Mouse (Mus musculus) neural tube, postnatal 0 days (tissue): ENCODE results near the gene Nupr1. TPM values are rescaled to one million over a fixed set of nuclear protein-coding genes. Genes with fewer than 3 reads are reported as not detected.

Experiments
- microRNA-seq: library from miRNA; unstranded; fragments of <30 nt; microRNA quantifications from one replicate; pipeline ENCODE4, GENCODE M21; 2016
- polyA plus RNA-seq: library from polyadenylated mRNA; unstranded; fragments of >200 nt; fragmentation: Nextera tagmentation; extraction: Ambion mirVana; gene quantifications from 2 replicates; pipeline ENCODE4 v1.2.1, GENCODE M21; 2015

Gene Nupr1
- 22.9 and 33.6 TPM in 2 replicates for polyA plus RNA-seq

DNA sequence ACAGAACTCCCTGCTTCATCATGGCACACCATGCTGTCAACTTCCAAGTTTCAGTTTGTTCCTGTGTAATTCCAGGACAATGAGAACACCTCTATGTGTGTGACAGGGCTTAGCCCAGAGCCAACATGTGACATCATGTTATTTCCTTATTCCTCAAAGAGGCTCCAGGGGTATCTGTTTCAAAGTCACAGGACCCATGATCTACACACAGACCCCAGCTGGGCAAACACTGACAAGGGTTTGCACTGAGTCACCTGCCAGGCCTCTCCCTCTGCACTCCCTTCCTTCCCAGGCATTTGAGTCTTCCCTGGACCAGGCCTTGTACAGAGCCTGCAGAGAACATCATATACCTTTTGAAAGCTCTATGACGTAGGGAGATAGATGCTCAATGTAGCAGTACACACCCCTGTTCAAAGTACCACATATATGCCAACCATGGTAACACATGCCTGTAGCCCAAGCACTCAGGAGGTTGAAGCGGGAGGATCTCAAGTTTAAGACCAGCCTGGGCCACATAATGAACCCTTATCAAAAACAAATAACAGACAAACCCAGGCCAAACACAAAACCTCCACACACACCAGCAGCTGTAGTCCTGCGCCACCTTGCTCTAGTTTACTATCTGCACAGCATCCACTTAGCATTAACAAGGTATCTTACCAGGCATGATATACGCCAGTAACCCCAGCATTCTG lies at the start of gene Nupr1:
TSS of gene Nupr1 (minus strand) at position 38 of the 695 bp plus-strand sequence.

GRCm38 (mm10) chr7:126676207-126676606 lies 45.5 kb upstream of the Nupr1 start, which contains the start of gene Sult1a1:
Gene Sult1a1, minus strand, starts transcription at chr7:126676432.

DNA sequence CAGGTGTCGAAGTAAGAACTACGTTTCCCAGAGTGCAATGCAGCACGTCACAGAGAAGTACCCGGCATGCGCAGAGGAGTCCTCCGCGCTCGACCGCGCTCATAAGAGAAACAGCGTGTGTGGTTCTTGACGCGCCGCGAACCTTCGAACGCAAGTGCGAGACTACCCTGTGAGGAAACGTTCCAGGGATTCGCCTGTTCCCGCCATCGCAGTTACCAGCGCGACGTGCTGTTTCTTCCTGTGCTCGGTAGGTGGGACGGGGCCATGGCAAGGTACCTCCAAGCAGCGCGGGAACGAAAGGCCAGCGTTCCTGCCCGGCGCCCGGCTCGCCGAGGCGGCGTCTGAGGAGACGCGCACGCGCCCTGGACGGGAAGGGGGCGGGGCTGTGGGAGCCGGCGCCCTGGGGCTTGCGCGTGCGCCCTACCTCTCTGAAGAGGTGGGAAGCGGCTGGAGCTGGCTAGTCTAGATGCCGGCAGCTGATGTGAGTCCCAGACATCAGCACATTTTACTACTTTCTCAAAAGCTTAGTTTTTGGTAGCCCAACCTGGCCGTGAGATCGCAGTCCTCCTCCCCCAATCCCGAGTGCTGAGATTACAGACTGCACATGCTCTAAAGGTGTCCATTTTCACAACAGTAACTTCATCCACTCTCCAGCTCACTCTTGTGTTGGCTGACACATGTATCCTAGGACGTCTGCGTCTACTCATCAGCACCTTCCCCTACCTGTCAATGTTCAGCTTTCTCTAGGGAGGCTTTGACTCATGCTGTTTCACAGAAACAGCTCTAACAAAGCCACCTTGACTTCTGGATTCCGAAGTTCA lies 18.8 kb upstream of the Nupr1 start, which contains the start of gene Sgf29:
TSS of gene Sgf29 (plus strand) at position 79 of the 821 bp plus-strand sequence.

DNA sequence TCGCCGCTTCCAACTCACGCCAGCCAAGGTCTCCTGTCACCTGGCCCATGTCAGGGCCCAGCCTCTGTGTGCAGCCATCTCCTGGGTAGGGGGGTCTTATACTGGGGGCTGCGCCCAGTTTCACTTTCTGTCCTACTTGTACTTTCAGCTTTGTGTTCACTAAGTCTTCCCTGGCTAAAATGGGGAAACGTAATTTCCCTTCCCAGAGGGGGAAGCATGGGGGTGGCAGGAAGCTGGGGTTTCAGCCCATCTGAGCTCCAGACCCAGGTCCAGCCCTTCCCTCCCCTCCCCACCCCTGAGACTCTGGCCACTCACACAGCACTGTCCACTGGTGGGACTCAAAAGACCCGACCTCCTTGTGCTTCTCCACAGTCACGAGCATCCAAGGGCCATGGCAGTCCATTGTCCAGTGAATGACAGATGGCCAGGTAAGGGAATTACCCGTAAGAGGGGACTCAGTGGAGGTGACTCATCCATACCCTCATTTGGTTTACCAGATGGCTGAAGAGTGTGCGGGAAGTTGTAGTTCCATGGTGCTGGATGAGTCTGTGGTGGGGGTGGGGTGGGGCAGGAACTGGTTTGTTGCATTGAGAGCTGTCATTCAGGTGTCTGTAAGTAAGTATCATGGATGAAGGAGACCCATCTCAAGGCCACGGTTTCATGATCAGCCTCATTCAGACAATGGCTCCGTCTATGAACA lies 35.6 kb downstream of the Nupr1 start, which contains the start of gene Il27:
TSS of gene Il27 (minus strand) at position 80 of the 700 bp plus-strand sequence.

DNA sequence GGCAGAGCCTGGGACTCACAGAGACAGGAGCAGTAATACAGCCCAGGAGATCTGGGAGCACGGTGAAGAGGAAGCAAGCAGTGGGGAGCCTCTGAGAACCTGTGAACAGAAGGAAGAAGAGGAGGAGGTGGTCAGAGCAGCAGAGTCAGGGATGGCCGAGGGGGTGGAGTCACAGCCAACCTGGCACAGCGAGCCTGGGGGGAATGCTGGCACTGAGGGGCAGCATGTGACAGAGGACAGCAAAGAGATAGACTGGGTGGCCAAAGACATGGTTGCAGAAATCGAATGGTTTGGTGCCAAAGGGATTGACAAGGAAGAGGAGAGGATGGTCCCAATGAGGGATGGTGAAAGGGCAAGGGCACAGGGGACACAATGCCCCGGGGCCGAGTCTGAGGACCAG lies 44.9 kb downstream of the Nupr1 start, which contains the start of gene Cln3:
TSS of gene Cln3 (minus strand) at position 101 of the 400 bp plus-strand sequence.

GRCm38 (mm10) chr7:126584506-126584977 lies 46.1 kb downstream of the Nupr1 start, which contains the start of gene Apobr:
Gene Apobr, plus strand, starts transcription at chr7:126584942.

Small RNA genes within 50 kb of the gene (microRNA-seq; reads per million reads assigned to microRNA genes)
- 1.2 reads per million for gene Mir7059

Other genes with a start within 250 kb of the Nupr1 start
- gene Nfatc2ip, start 234.1 kb downstream of the Nupr1 start, polyA plus RNA-seq, result 1.9 and 3.2 TPM in 2 replicates
- gene Cd19, start 216.0 kb downstream of the Nupr1 start, polyA plus RNA-seq, result 0.09 TPM in 1 of 2 replicates, not detected in the other
- 21.2 and 21.6 TPM in 2 replicates for gene Rabep2, start 202.1 kb downstream of the Nupr1 start, polyA plus RNA-seq
- gene Atp2a1, start 167.8 kb downstream of the Nupr1 start, polyA plus RNA-seq, result 1.7 and 2.0 TPM in 2 replicates
- 48.6 and 52.7 TPM in 2 replicates for gene Sh2b1, start 155.4 kb downstream of the Nupr1 start, polyA plus RNA-seq
- 104 and 121 TPM in 2 replicates for gene Tufm, start 143.5 kb downstream of the Nupr1 start, polyA plus RNA-seq
- gene Atxn2l, start 127.4 kb downstream of the Nupr1 start, polyA plus RNA-seq, result 56.8 and 62.0 TPM in 2 replicates
- 185 and 204 TPM in 2 replicates for gene Eif3c, start 64.5 kb downstream of the Nupr1 start, polyA plus RNA-seq
- gene Apobr, start 45.9 kb downstream of the Nupr1 start, polyA plus RNA-seq, result 0.47 and 0.98 TPM in 2 replicates
- 27.0 and 28.3 TPM in 2 replicates for gene Cln3, start 45.0 kb downstream of the Nupr1 start, polyA plus RNA-seq
- not detected in 2 replicates for gene Il27, start 35.9 kb downstream of the Nupr1 start, polyA plus RNA-seq
- gene Sgf29, start 18.4 kb upstream of the Nupr1 start, polyA plus RNA-seq, result 44.2 and 55.6 TPM in 2 replicates
- gene Sult1a1, start 45.6 kb upstream of the Nupr1 start, polyA plus RNA-seq, result 14.9 and 22.4 TPM in 2 replicates
- 164 and 178 TPM in 2 replicates for gene Bola2, start 64.5 kb upstream of the Nupr1 start, polyA plus RNA-seq
- gene Slx1b, start 64.9 kb upstream of the Nupr1 start, polyA plus RNA-seq, result 12.0 and 12.8 TPM in 2 replicates
- gene Coro1a, start 76.9 kb upstream of the Nupr1 start, polyA plus RNA-seq, result 109 and 127 TPM in 2 replicates
- 104 and 106 TPM in 2 replicates for gene Mapk3, start 128.7 kb upstream of the Nupr1 start, polyA plus RNA-seq
- gene Gdpd3, start 135.5 kb upstream of the Nupr1 start, polyA plus RNA-seq, result 1.1 and 1.2 TPM in 2 replicates
- gene Ypel3, start 146.1 kb upstream of the Nupr1 start, polyA plus RNA-seq, result 255 and 259 TPM in 2 replicates
- gene Tbx6, start 150.6 kb upstream of the Nupr1 start, polyA plus RNA-seq, result 0.31 and 0.47 TPM in 2 replicates
- 129 and 149 TPM in 2 replicates for gene Ppp4c, start 161.6 kb upstream of the Nupr1 start, polyA plus RNA-seq
- gene Fam57b, start 166.8 kb upstream of the Nupr1 start, polyA plus RNA-seq, result 43.9 and 56.4 TPM in 2 replicates
- gene 4930451I11Rik, start 200.8 kb upstream of the Nupr1 start, polyA plus RNA-seq, result 0.65 TPM in 1 of 2 replicates, not detected in the other
- 60.9 and 64.7 TPM in 2 replicates for gene Doc2a, start 216.6 kb upstream of the Nupr1 start, polyA plus RNA-seq
- 17.0 and 23.3 TPM in 2 replicates for gene Hirip3, start 231.1 kb upstream of the Nupr1 start, polyA plus RNA-seq
- gene Ino80e, start 231.5 kb upstream of the Nupr1 start, polyA plus RNA-seq, result 78.5 and 82.2 TPM in 2 replicates